Mouse (Mus musculus): ENCODE measurements around the gene Cnot1.

GRCm38 (mm10) chr8:95696661-95697060 is 110.6 kb downstream of the Cnot1 start:
- TF ChIP-seq CTCF (IDR thresholded peaks at IDR 0.05; ENCODE audit: insufficient read depth, low read depth, low read length) (no peak), POLR2A (IDR thresholded peaks at IDR 0.05; ENCODE audit: insufficient read depth, low read depth, low read length) (no peak)

Measured in olfactory bulb, adult 2 months (tissue).